Mouse (Mus musculus) liver, adult 10 weeks (tissue): ENCODE results near the gene Magea8. TPM values are rescaled to one million over a fixed set of nuclear protein-coding genes. Genes with fewer than 3 reads are reported as not detected.

Experiments used
- polyA plus RNA-seq: library from polyadenylated mRNA; stranded (reverse); fragments of 350-450 nt; fragmentation: Illumina TruSeq; extraction: RNeasy Lipid Tissue Mini Kit (QIAGEN cat#74804); gene quantifications from one replicate; pipeline ENCODE4 v1.2.3, GENCODE M21; 2014; ENCODE audit warnings: low read depth, low replicate concordance

The Magea8 gene
- not detected for polyA plus RNA-seq

GRCm38 (mm10) chrX:154995750-154996149, at the start of gene Magea8:
Magea8 (minus strand) TSS chrX:154995850.

DNA sequence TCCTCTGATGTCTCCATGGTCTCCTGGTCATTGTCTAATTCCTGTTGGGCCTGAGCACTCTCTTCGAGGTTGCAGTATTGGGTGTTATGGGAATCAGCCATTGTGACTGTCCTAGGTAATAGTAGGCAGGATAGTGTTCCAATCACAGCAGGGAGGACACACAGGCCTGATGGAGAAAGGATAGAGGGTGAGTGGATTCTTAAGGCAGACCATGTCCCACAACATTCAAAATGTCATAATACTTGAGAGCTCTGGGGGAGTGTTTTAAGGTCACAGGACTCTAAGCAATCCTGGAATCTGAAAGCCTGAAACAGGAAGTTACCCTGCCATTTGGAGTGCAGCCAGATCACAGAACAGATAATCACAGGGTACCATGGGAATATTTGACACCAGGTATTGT, 46.2 kb downstream of the Magea8 start, which contains the start of gene Magea3:
Magea3 (minus strand) TSS at position 101 of the 400 bp plus-strand sequence.

GRCm38 (mm10) chrX:154935887-154936286, 59.8 kb downstream of the Magea8 start, which contains the start of gene Magea6:
Magea6 (minus strand) TSS chrX:154935987.

Other genes starting within 250 kb of the Magea8 start
- gene Cldn34b1, start 105.6 kb downstream of the Magea8 start, polyA plus RNA-seq: not detected
- not detected for gene Magea6, start 59.9 kb downstream of the Magea8 start, polyA plus RNA-seq
- gene Magea3, start 46.3 kb downstream of the Magea8 start, polyA plus RNA-seq: not detected
- not detected for gene Magea5, start 67.3 kb upstream of the Magea8 start, polyA plus RNA-seq
- not detected for gene Magea1, start 93.9 kb upstream of the Magea8 start, polyA plus RNA-seq
- gene Magea2, start 97.8 kb upstream of the Magea8 start, polyA plus RNA-seq: not detected
- gene Cldn34b2, start 132.6 kb upstream of the Magea8 start, polyA plus RNA-seq: not detected
- 218 TPM for gene Sat1, start 220.6 kb upstream of the Magea8 start, polyA plus RNA-seq